Mouse (Mus musculus): ENCODE measurements at regions not wholly inside any gene's neighbourhood (a gene's known extent, or its start where the extent isn't known, plus 50 kb on each side); places are given as distances from the start of the nearest gene placed in this dataset.

- no peak for DNase-seq (ENCODE audit: low spot score)
- no peak for TF ChIP-seq CTCF (IDR thresholded peaks at IDR 0.05; ENCODE audit: low read depth)
- no peak overlapping the region for H3K4me3 ChIP-seq (ENCODE audit: low read length)
- no peaks in the 10 kb centered on the region for H3K36me3 ChIP-seq (ENCODE audit: insufficient read depth, low read length)
- no peak for ATAC-seq
- H3K4me2 ChIP-seq (ENCODE audit: low read depth, low read length): no peak overlapping the region
- H3K4me1 ChIP-seq (ENCODE audit: insufficient read depth, low read length): no peaks in the 10 kb centered on the region
- no peaks in the 10 kb centered on the region for H3K27me3 ChIP-seq (ENCODE audit: insufficient read depth, low read length)
- no peaks in the 10 kb centered on the region for H3K9me3 ChIP-seq (ENCODE audit: low read length)
- H3K27ac ChIP-seq: no peak overlapping the region
- H3K9ac ChIP-seq (replicated peaks; ENCODE audit: low read length): no peak overlapping the region
Observed at GRCm38 (mm10) chr14:72803579-72803978, 93.8 kb upstream of the Fndc3a start.

DNA sequence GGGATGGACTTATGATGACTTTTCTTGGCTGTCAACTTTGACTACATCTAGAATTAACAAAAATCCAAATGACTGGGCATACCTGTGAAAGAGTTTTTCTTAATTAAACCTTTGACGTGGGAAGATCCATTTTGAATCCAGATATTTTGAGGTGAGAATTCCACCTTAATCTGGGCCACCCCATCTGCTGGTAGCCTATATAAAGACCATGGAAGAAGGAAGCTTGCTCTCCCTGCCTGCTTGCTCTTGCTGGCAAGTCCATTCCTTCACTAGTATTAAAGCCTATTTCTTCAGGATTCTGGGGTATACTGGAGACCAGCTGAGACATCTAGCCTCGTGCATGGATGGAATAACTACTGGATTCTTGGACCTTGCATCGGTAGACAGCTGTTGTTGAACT lies 80.9 kb upstream of the Fndc3a start:
- Histone ChIP-seq H3K4me1 (ENCODE audit: insufficient read depth, low read length) (no peaks in the 10 kb centered on the region), H3K4me3 (ENCODE audit: low read length) (no peak overlapping the region), H3K9ac (replicated peaks; ENCODE audit: low read length) (no peak overlapping the region), H3K4me2 (ENCODE audit: low read depth, low read length) (no peak overlapping the region), H3K27ac (no peak overlapping the region), H3K27me3 (ENCODE audit: insufficient read depth, low read length) (no peaks in the 10 kb centered on the region), H3K36me3 (ENCODE audit: insufficient read depth, low read length) (no peaks in the 10 kb centered on the region), H3K9me3 (ENCODE audit: low read length) (no peaks in the 10 kb centered on the region)
- ATAC-seq: no peak
- DNase-seq (ENCODE audit: low spot score): no peak
- 76% methylated on average over 3 of the region's 3 CpGs for WGBS
- no peak for TF ChIP-seq CTCF (IDR thresholded peaks at IDR 0.05; ENCODE audit: low read depth)

- no peaks in the 10 kb centered on the region for H3K9me3 ChIP-seq (ENCODE audit: low read length)
- no peaks in the 10 kb centered on the region for H3K36me3 ChIP-seq (ENCODE audit: insufficient read depth, low read length)
- no peak for DNase-seq (ENCODE audit: low spot score)
Observed at GRCm38 (mm10) chr14:72786929-72787328, 77.1 kb upstream of the Fndc3a start.

DNA sequence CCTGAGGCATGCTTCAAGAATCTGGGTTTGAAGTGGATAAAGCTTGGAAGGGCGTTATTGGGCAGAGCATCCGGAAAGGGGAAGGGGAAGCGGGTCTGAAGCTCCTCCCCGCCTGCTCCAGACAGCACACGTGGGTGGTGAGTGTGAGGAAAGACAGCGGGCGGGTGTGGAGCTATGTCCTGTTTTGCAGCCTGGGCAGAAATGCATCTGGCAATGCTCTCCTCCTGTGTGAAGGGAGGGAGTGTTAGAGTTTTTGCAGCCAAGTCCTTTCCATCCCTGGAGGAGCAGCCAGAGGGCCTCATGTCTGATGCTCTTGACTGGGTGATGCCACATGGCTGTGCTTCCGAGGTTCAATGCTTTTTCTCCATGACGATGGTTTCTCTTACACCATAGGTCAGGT lies 73.4 kb upstream of the Fndc3a start:
- TF ChIP-seq CTCF (IDR thresholded peaks at IDR 0.05; ENCODE audit: low read depth): no peak
- H3K4me3 ChIP-seq (ENCODE audit: low read length): no peak overlapping the region
- no peaks in the 10 kb centered on the region for H3K4me1 ChIP-seq (ENCODE audit: insufficient read depth, low read length)
- 62% methylated on average over 9 of the region's 9 CpGs for WGBS
- no peak for DNase-seq (ENCODE audit: low spot score)
- H3K36me3 ChIP-seq (ENCODE audit: insufficient read depth, low read length): no peaks in the 10 kb centered on the region
- no peak overlapping the region for H3K27ac ChIP-seq
- H3K4me2 ChIP-seq (ENCODE audit: low read depth, low read length): no peak overlapping the region
- no peak; the same call in 1 of the 2 replicates for ATAC-seq
- no peaks in the 10 kb centered on the region for H3K27me3 ChIP-seq (ENCODE audit: insufficient read depth, low read length)
- H3K9ac ChIP-seq (replicated peaks; ENCODE audit: low read length): no peak overlapping the region
- no peaks in the 10 kb centered on the region for H3K9me3 ChIP-seq (ENCODE audit: low read length)

More at GRCm38 (mm10) chr14:72786929-72787328, 77.1 kb upstream of the Fndc3a start:
- H3K4me2 ChIP-seq (ENCODE audit: low read depth, low read length): no peak overlapping the region
- WGBS: 67% methylated on average over 3 of the region's 3 CpGs
- no peak overlapping the region for H3K27ac ChIP-seq
- no peaks in the 10 kb centered on the region for H3K27me3 ChIP-seq (ENCODE audit: insufficient read depth, low read length)
- ATAC-seq: no peak
- H3K9ac ChIP-seq (replicated peaks; ENCODE audit: low read length): no peak overlapping the region
- TF ChIP-seq CTCF (IDR thresholded peaks at IDR 0.05; ENCODE audit: low read depth): no peak
- H3K4me3 ChIP-seq (ENCODE audit: low read length): no peak overlapping the region
- H3K4me1 ChIP-seq (ENCODE audit: insufficient read depth, low read length): no peaks in the 10 kb centered on the region

GRCm38 (mm10) chr14:72779446-72779845 lies 69.6 kb upstream of the Fndc3a start:
- TF ChIP-seq CTCF (IDR thresholded peaks at IDR 0.05; ENCODE audit: low read depth): no peak
- no peak for DNase-seq (ENCODE audit: low spot score)
- 62% methylated on average over 4 of the region's 4 CpGs for WGBS
- Histone ChIP-seq H3K4me2 (ENCODE audit: low read depth, low read length) (no peak overlapping the region), H3K4me3 (ENCODE audit: low read length) (no peak overlapping the region), H3K27ac (no peak overlapping the region), H3K9me3 (ENCODE audit: low read length) (no peaks in the 10 kb centered on the region), H3K36me3 (ENCODE audit: insufficient read depth, low read length) (no peaks in the 10 kb centered on the region), H3K27me3 (ENCODE audit: insufficient read depth, low read length) (no peaks in the 10 kb centered on the region), H3K9ac (replicated peaks; ENCODE audit: low read length) (no peak overlapping the region), H3K4me1 (ENCODE audit: insufficient read depth, low read length) (no peaks in the 10 kb centered on the region)
- no peak for ATAC-seq

GRCm38 (mm10) chr14:72778756-72779155 lies 69.0 kb upstream of the Fndc3a start:
- no peaks in the 10 kb centered on the region for H3K9me3 ChIP-seq (ENCODE audit: low read length)
- ATAC-seq: no peak

GRCm38 (mm10) chr14:72777927-72778560 lies 68.2 kb upstream of the Fndc3a start:
- H3K4me2 ChIP-seq (ENCODE audit: low read depth, low read length): no peak overlapping the region
- ATAC-seq (no peak), DNase-seq (ENCODE audit: low spot score) (no peak)
- no peak overlapping the region for H3K9ac ChIP-seq (replicated peaks; ENCODE audit: low read length)
- no peak overlapping the region for H3K27ac ChIP-seq
- no peak for TF ChIP-seq CTCF (IDR thresholded peaks at IDR 0.05; ENCODE audit: low read depth)
- no peak overlapping the region for H3K4me3 ChIP-seq (ENCODE audit: low read length)
- no peaks in the 10 kb centered on the region for H3K36me3 ChIP-seq (ENCODE audit: insufficient read depth, low read length)
- no peaks in the 10 kb centered on the region for H3K9me3 ChIP-seq (ENCODE audit: low read length)
- no peaks in the 10 kb centered on the region for H3K4me1 ChIP-seq (ENCODE audit: insufficient read depth, low read length)
- no peaks in the 10 kb centered on the region for H3K27me3 ChIP-seq (ENCODE audit: insufficient read depth, low read length)
- 86% methylated on average over 6 of the region's 6 CpGs for WGBS

More at GRCm38 (mm10) chr14:72778756-72779155, 69.0 kb upstream of the Fndc3a start:
- H3K27me3 ChIP-seq (ENCODE audit: insufficient read depth, low read length): no peaks in the 10 kb centered on the region
- no peaks in the 10 kb centered on the region for H3K36me3 ChIP-seq (ENCODE audit: insufficient read depth, low read length)
- no peak overlapping the region for H3K27ac ChIP-seq
- no peak for TF ChIP-seq CTCF (IDR thresholded peaks at IDR 0.05; ENCODE audit: low read depth)
- 70% methylated on average over 6 of the region's 6 CpGs for WGBS
- no peak for DNase-seq (ENCODE audit: low spot score)
- no peak overlapping the region for H3K4me3 ChIP-seq (ENCODE audit: low read length)
- no peaks in the 10 kb centered on the region for H3K4me1 ChIP-seq (ENCODE audit: insufficient read depth, low read length)
- no peak overlapping the region for H3K9ac ChIP-seq (replicated peaks; ENCODE audit: low read length)
- no peak overlapping the region for H3K4me2 ChIP-seq (ENCODE audit: low read depth, low read length)
